Mouse (Mus musculus): ENCODE measurements around the gene Ypel1.

Gene Ypel1

GRCm38 (mm10) chr16:17069511-17070443 is at the start of gene Ypel1:
Ypel1 (plus strand) TSS chr16:17069696.
- DNase-seq: peak; percentile 90

- DNase-seq: peak; percentile 58
Observed at GRCm38 (mm10) chr16:17024469-17025148, 44.9 kb upstream of the Ypel1 start.

- no peak for DNase-seq
Observed at GRCm38 (mm10) chr16:17029971-17030695, 39.4 kb upstream of the Ypel1 start.

- DNase-seq: no peak
Observed at GRCm38 (mm10) chr16:17033754-17034153, 35.7 kb upstream of the Ypel1 start.

GRCm38 (mm10) chr16:17040716-17041115 is 28.8 kb upstream of the Ypel1 start:
- DNase-seq: no peak

GRCm38 (mm10) chr16:17041417-17041816 is 28.1 kb upstream of the Ypel1 start:
- no peak for DNase-seq

GRCm38 (mm10) chr16:17044320-17044719 is 25.2 kb upstream of the Ypel1 start:
- no peak for DNase-seq

GRCm38 (mm10) chr16:17045287-17045686 is 24.2 kb upstream of the Ypel1 start:
- no peak for DNase-seq

GRCm38 (mm10) chr16:17049886-17050285 is 19.6 kb upstream of the Ypel1 start:
- DNase-seq: no peak

- DNase-seq: no peak
Observed at GRCm38 (mm10) chr16:17052087-17052486, 17.4 kb upstream of the Ypel1 start.

GRCm38 (mm10) chr16:17053903-17054302 is 15.6 kb upstream of the Ypel1 start:
- DNase-seq: no peak

GRCm38 (mm10) chr16:17055584-17055983 is 13.9 kb upstream of the Ypel1 start:
- no peak for DNase-seq

- no peak for DNase-seq
Observed at GRCm38 (mm10) chr16:17062338-17062737, 7.2 kb upstream of the Ypel1 start.

- no peak for DNase-seq
Observed at GRCm38 (mm10) chr16:17067552-17067951, 1.9 kb upstream of the Ypel1 start.

- no peak for DNase-seq
Observed at GRCm38 (mm10) chr16:17070716-17071115, 1.2 kb downstream of the Ypel1 start.

- no peak for DNase-seq
Observed at GRCm38 (mm10) chr16:17073000-17073399, 3.5 kb downstream of the Ypel1 start.

- DNase-seq: no peak
Observed at GRCm38 (mm10) chr16:17076301-17076700, 6.8 kb downstream of the Ypel1 start.

- DNase-seq: no peak
Observed at GRCm38 (mm10) chr16:17076869-17077268, 7.4 kb downstream of the Ypel1 start.

- peak; percentile 80 for DNase-seq
Observed at GRCm38 (mm10) chr16:17078101-17078500, 8.6 kb downstream of the Ypel1 start.

GRCm38 (mm10) chr16:17082121-17082792 is 12.8 kb downstream of the Ypel1 start:
- DNase-seq: peak; percentile 68

GRCm38 (mm10) chr16:17085636-17086035 is 16.1 kb downstream of the Ypel1 start:
- DNase-seq: no peak

- no peak for DNase-seq
Observed at GRCm38 (mm10) chr16:17086241-17086640, 16.7 kb downstream of the Ypel1 start.
